Mouse (Mus musculus) heart, adult 11 months (tissue): Measurements from ENCODE around the gene Armc9.

Source experiments
- DNase-seq: peaks from one replicate; pipeline ENCODE4 v3.0.0; 2022

Armc9 gene

GRCm38 (mm10) chr1:86285295-86285694, 130.7 kb downstream of the Armc9 start:
- no peak for DNase-seq

GRCm38 (mm10) chr1:86287473-86287872, 132.9 kb downstream of the Armc9 start:
- DNase-seq: no peak

GRCm38 (mm10) chr1:86290452-86290851, 135.9 kb downstream of the Armc9 start:
- no peak for DNase-seq

GRCm38 (mm10) chr1:86293091-86293490, 138.5 kb downstream of the Armc9 start:
- no peak for DNase-seq

- no peak for DNase-seq
These were observed 139.3 kb downstream of the Armc9 start for GRCm38 (mm10) chr1:86293868-86294267.

GRCm38 (mm10) chr1:86294472-86294871, 139.9 kb downstream of the Armc9 start:
- no peak for DNase-seq

GRCm38 (mm10) chr1:86300093-86300492, 145.5 kb downstream of the Armc9 start:
- no peak for DNase-seq

GRCm38 (mm10) chr1:86300731-86301130, 146.2 kb downstream of the Armc9 start:
- DNase-seq: no peak

- DNase-seq: peak; percentile 89
These were observed 146.9 kb downstream of the Armc9 start for GRCm38 (mm10) chr1:86301221-86302091.

GRCm38 (mm10) chr1:86302532-86302931, 148.0 kb downstream of the Armc9 start, which contains the start of gene B3gnt7:
TSS of gene B3gnt7 (plus strand) at chr1:86302832.
- no peak for DNase-seq

GRCm38 (mm10) chr1:86303063-86303872, 148.7 kb downstream of the Armc9 start:
- DNase-seq: peak; percentile 95

GRCm38 (mm10) chr1:86303873-86304250, 149.3 kb downstream of the Armc9 start:
- DNase-seq: no peak

- DNase-seq: no peak
These were observed 152.1 kb downstream of the Armc9 start for GRCm38 (mm10) chr1:86306686-86307085.

GRCm38 (mm10) chr1:86307177-86307762, 152.7 kb downstream of the Armc9 start:
- DNase-seq: no peak

- no peak for DNase-seq
These were observed 153.5 kb downstream of the Armc9 start for GRCm38 (mm10) chr1:86307871-86308641.

- DNase-seq: no peak
These were observed 154.8 kb downstream of the Armc9 start for GRCm38 (mm10) chr1:86309270-86309833.

- DNase-seq: no peak
These were observed 156.1 kb downstream of the Armc9 start for GRCm38 (mm10) chr1:86310536-86311310.

GRCm38 (mm10) chr1:86311467-86312005, 157.0 kb downstream of the Armc9 start:
- no peak for DNase-seq

- no peak for DNase-seq
These were observed 157.7 kb downstream of the Armc9 start for GRCm38 (mm10) chr1:86312269-86312668.

- no peak for DNase-seq
These were observed 158.7 kb downstream of the Armc9 start for GRCm38 (mm10) chr1:86313096-86313771.

GRCm38 (mm10) chr1:86313772-86314125, 159.2 kb downstream of the Armc9 start:
- peak; percentile 85 for DNase-seq
